Mouse (Mus musculus) ES-E14 (cell line): ENCODE measurements around the gene Arhgap25.

Source experiments
- ZC3H11A ChIP-seq: IDR thresholded peaks from 2 replicates; pipeline ENCODE4 v1.6.1; 2012; ENCODE audit warnings: low read depth, mild to moderate bottlenecking, inconsistent platforms, low read length, borderline replicate concordance
- ZNF384 ChIP-seq: IDR thresholded peaks from 2 replicates; pipeline ENCODE4 v1.6.1; 2012; ENCODE audit warnings: low read depth, low read length, inconsistent platforms

DNA sequence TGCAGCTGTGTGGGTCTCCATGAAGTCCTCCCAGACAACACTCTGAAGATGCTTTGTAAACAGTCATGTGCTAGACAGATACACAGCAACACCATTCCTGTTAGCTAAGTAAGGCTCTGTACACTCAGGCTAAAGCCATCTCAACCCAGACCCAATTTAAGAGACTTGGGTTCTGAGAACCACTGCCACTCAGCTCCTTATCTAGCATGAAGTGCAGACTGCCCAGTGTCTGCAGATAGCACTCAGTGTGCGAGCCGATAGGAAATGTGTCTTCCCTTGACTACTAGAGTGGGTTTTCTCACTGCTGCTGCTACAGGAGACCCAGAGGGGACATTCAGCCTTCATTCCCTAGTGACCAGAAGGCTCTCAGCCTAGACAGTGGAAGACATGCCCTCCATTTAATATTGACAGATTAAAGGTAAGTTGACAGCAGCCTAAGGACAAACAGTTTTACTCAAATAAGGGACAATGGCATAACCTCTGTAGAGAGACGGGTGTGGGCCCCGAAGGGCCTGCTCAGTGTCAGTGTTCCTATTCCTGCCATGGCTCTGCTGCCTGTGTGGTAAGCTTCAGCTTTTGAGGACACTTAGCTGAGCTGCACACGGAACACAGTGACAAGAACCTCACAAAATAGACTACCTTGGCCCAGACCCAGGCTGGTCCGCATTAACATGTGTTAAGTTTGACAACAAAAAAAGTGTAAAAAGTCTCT lies 5.1 kb downstream of the Arhgap25 start:
- no peak for TF ChIP-seq ZNF384
- no peak for TF ChIP-seq ZC3H11A
